Mouse (Mus musculus): ENCODE results near the gene Abtb2. TPM values are rescaled to one million over a fixed set of nuclear protein-coding genes. Genes with fewer than 3 reads are reported as not detected.

The Abtb2 gene
- polyA plus RNA-seq, 1 experiment from 2014 or later, result 5.6 TPM

GRCm38 (mm10) chr2:103643584-103644211 is 77.6 kb downstream of the Abtb2 start:
- Histone ChIP-seq H3K4me2 (ENCODE audit: low read length) (no peak overlapping the region), H3K4me3 (replicated peaks; ENCODE audit: low read depth, low read length) (no peak overlapping the region), H3K27me3 (ENCODE audit: insufficient read depth, low read length) (no peaks in the 10 kb centered on the region), H3K9ac (ENCODE audit: low read depth, low read length) (no peak overlapping the region), H3K9me3 (replicated peaks; ENCODE audit: low read length) (no peaks in the 10 kb centered on the region), H3K27ac (no peak overlapping the region), H3K4me1 (replicated peaks; ENCODE audit: insufficient read depth, low read length) (0 out of 2 replicates have a peak, but pooled peaks cover 12% of the 10 kb centered on the region), H3K36me3 (ENCODE audit: insufficient read depth, low read length) (no peaks in the 10 kb centered on the region)
- peak; percentile 8; the same call in 1 of the 2 replicates for TF ChIP-seq CTCF (IDR thresholded peaks at IDR 0.05; ENCODE audit: low read depth)
- DNase-seq (ENCODE audit: low spot score) (peak; percentile 17), ATAC-seq (replicated peaks; ENCODE audit: low FRiP score, low read depth) (no peak; the same call in 1 of the 2 replicates)
- WGBS, result 29% methylated on average over 4 of the region's 4 CpGs

GRCm38 (mm10) chr2:103644418-103644817 is 78.3 kb downstream of the Abtb2 start:
- Histone ChIP-seq H3K9me3 (replicated peaks; ENCODE audit: low read length) (no peaks in the 10 kb centered on the region), H3K9ac (ENCODE audit: low read depth, low read length) (no peak overlapping the region), H3K4me1 (replicated peaks; ENCODE audit: insufficient read depth, low read length) (0 out of 2 replicates have a peak, but pooled peaks cover 12% of the 10 kb centered on the region), H3K4me2 (ENCODE audit: low read length) (no peak overlapping the region), H3K27me3 (ENCODE audit: insufficient read depth, low read length) (no peaks in the 10 kb centered on the region), H3K36me3 (ENCODE audit: insufficient read depth, low read length) (no peaks in the 10 kb centered on the region), H3K4me3 (replicated peaks; ENCODE audit: low read depth, low read length) (no peak overlapping the region), H3K27ac (no peak overlapping the region)
- no peak for TF ChIP-seq CTCF (IDR thresholded peaks at IDR 0.05; ENCODE audit: low read depth)
- no peak for ATAC-seq (replicated peaks; ENCODE audit: low FRiP score, low read depth)
- DNase-seq (ENCODE audit: low spot score), result no peak
- WGBS, result 33% methylated on average over 1 of the region's 1 CpGs

GRCm38 (mm10) chr2:103650314-103650879 is 84.3 kb downstream of the Abtb2 start:
- TF ChIP-seq CTCF (IDR thresholded peaks at IDR 0.05; ENCODE audit: low read depth), result no peak
- Histone ChIP-seq H3K4me3 (replicated peaks; ENCODE audit: low read depth, low read length) (no peak overlapping the region), H3K9ac (ENCODE audit: low read depth, low read length) (no peak overlapping the region), H3K36me3 (ENCODE audit: insufficient read depth, low read length) (no peaks in the 10 kb centered on the region), H3K4me1 (replicated peaks; ENCODE audit: insufficient read depth, low read length) (no peaks in the 10 kb centered on the region), H3K4me2 (ENCODE audit: low read length) (no peak overlapping the region), H3K27me3 (ENCODE audit: insufficient read depth, low read length) (no peaks in the 10 kb centered on the region), H3K9me3 (replicated peaks; ENCODE audit: low read length) (no peaks in the 10 kb centered on the region), H3K27ac (no peak overlapping the region)
- DNase-seq (ENCODE audit: low spot score) (no peak), ATAC-seq (replicated peaks; ENCODE audit: low FRiP score, low read depth) (no peak)
- 73% methylated on average over 2 of the region's 2 CpGs for WGBS

- 69% methylated on average over 4 of the region's 4 CpGs for WGBS
- Histone ChIP-seq H3K27ac (no peak overlapping the region), H3K4me2 (ENCODE audit: low read length) (no peak overlapping the region), H3K27me3 (ENCODE audit: insufficient read depth, low read length) (no peaks in the 10 kb centered on the region), H3K4me3 (replicated peaks; ENCODE audit: low read depth, low read length) (no peak overlapping the region), H3K9me3 (replicated peaks; ENCODE audit: low read length) (no peaks in the 10 kb centered on the region), H3K9ac (ENCODE audit: low read depth, low read length) (no peak overlapping the region), H3K36me3 (ENCODE audit: insufficient read depth, low read length) (no peaks in the 10 kb centered on the region), H3K4me1 (replicated peaks; ENCODE audit: insufficient read depth, low read length) (no peaks in the 10 kb centered on the region)
- no peak for DNase-seq (ENCODE audit: low spot score)
- no peak for TF ChIP-seq CTCF (IDR thresholded peaks at IDR 0.05; ENCODE audit: low read depth)
- ATAC-seq (replicated peaks; ENCODE audit: low FRiP score, low read depth), result no peak
Observed at GRCm38 (mm10) chr2:103652121-103652520, 86.0 kb downstream of the Abtb2 start.

- no peaks in the 10 kb centered on the region for H3K36me3 ChIP-seq (ENCODE audit: insufficient read depth, low read length)
- no peaks in the 10 kb centered on the region for H3K27me3 ChIP-seq (ENCODE audit: insufficient read depth, low read length)
- H3K27ac ChIP-seq, result no peak overlapping the region
- TF ChIP-seq CTCF (IDR thresholded peaks at IDR 0.05; ENCODE audit: low read depth), result no peak
- no peak for DNase-seq (ENCODE audit: low spot score)
- no peak for ATAC-seq (replicated peaks; ENCODE audit: low FRiP score, low read depth)
- H3K9ac ChIP-seq (ENCODE audit: low read depth, low read length), result no peak overlapping the region
- no peak overlapping the region for H3K4me3 ChIP-seq (replicated peaks; ENCODE audit: low read depth, low read length)
- H3K9me3 ChIP-seq (replicated peaks; ENCODE audit: low read length), result no peaks in the 10 kb centered on the region
- WGBS, result 100% methylated on average over 1 of the region's 1 CpGs
- H3K4me1 ChIP-seq (replicated peaks; ENCODE audit: insufficient read depth, low read length), result no peaks in the 10 kb centered on the region
- H3K4me2 ChIP-seq (ENCODE audit: low read length), result no peak overlapping the region
Observed at GRCm38 (mm10) chr2:103655037-103655436, 88.9 kb downstream of the Abtb2 start.

- ATAC-seq (replicated peaks; ENCODE audit: low FRiP score, low read depth) (no peak), DNase-seq (ENCODE audit: low spot score) (no peak)
- Histone ChIP-seq H3K27ac (no peak overlapping the region), H3K9ac (ENCODE audit: low read depth, low read length) (no peak overlapping the region), H3K4me2 (ENCODE audit: low read length) (no peak overlapping the region), H3K4me3 (replicated peaks; ENCODE audit: low read depth, low read length) (no peak overlapping the region), H3K4me1 (replicated peaks; ENCODE audit: insufficient read depth, low read length) (no peaks in the 10 kb centered on the region), H3K27me3 (ENCODE audit: insufficient read depth, low read length) (no peaks in the 10 kb centered on the region), H3K36me3 (ENCODE audit: insufficient read depth, low read length) (no peaks in the 10 kb centered on the region), H3K9me3 (replicated peaks; ENCODE audit: low read length) (no peaks in the 10 kb centered on the region)
- no peak for TF ChIP-seq CTCF (IDR thresholded peaks at IDR 0.05; ENCODE audit: low read depth)
Observed at GRCm38 (mm10) chr2:103656028-103656427, 89.9 kb downstream of the Abtb2 start.

All from kidney, postnatal 0 days (tissue).